Mouse (Mus musculus) liver, embryonic 16.5 days (tissue): ENCODE data around the gene Zbtb9. TPM values are rescaled to one million over a fixed set of nuclear protein-coding genes. Genes with fewer than 3 reads are reported as not detected.

Experiments
- ATAC-seq: fragments of 200-750 bp; cut with Nextera tagmentation; 2 replicates; pipeline ENCODE4 v1.8.0; 2017; ENCODE audit warnings: low read depth, mild to moderate bottlenecking, moderate number of reproducible peaks, moderate library complexity
- H3K27ac ChIP-seq: fragments of 300-500 bp; sonication (generic); 2 replicates; pipeline ENCODE4 v1.5.1; 2014; ENCODE audit warnings: mild to moderate bottlenecking, low read length
- H3K27me3 ChIP-seq: fragments of 300-500 bp; sonication (generic); 2 replicates; pipeline ENCODE4 v1.6.1; 2014; ENCODE audit warnings: low read depth, low read length, mixed read lengths; ENCODE audit not compliant: control insufficient read depth, insufficient read depth
- H3K36me3 ChIP-seq: fragments of 300-500 bp; sonication (generic); 2 replicates; pipeline ENCODE4 v1.6.1; 2014; ENCODE audit warnings: mild to moderate bottlenecking; ENCODE audit not compliant: control insufficient read depth, insufficient read depth
- H3K4me1 ChIP-seq: fragments of 300-500 bp; sonication (generic); 2 replicates; pipeline ENCODE4 v1.6.1; 2014; ENCODE audit warnings: low read depth, low read length, mixed read lengths; ENCODE audit not compliant: control insufficient read depth
- H3K4me2 ChIP-seq: fragments of 300-500 bp; sonication (generic); 2 replicates; pipeline ENCODE4 v1.6.1; 2014; ENCODE audit warnings: low read depth, low read length, mixed read lengths
- H3K4me3 ChIP-seq: fragments of 300-500 bp; sonication (generic); 2 replicates; pipeline ENCODE4 v1.5.1; 2014; ENCODE audit warnings: low read depth, mild to moderate bottlenecking, low read length
- H3K9ac ChIP-seq: fragments of 300-500 bp; sonication (generic); 2 replicates; pipeline ENCODE4 v1.6.1; 2014; ENCODE audit warnings: low read depth, low read length
- H3K9me3 ChIP-seq: fragments of 300-500 bp; sonication (generic); replicated peaks from 2 replicates; pipeline ENCODE4 v1.6.1; 2016; ENCODE audit warnings: low read length; ENCODE audit not compliant: control insufficient read depth
- WGBS: fragments of 180-500 bp; shearing (Covaris S2); extraction: QIAGEN DNeasy Blood & Tissue Kit; methylation state at CpG from one replicate; pipeline ENCODE4 v1.1.7; 2014; ENCODE audit not compliant: insufficient replicate concordance; 5-methylcytosine and 5-hydroxymethylcytosine counted together
- polyA plus RNA-seq: library from polyadenylated mRNA; unstranded; fragments of >200 nt; fragmentation: Nextera tagmentation; extraction: Ambion mirVana; gene quantifications from 2 replicates; pipeline ENCODE4 v1.2.1, GENCODE M21; 2015

Zbtb9 gene
- polyA plus RNA-seq, 1 experiment from 2014 or later = 5.0 TPM

DNA sequence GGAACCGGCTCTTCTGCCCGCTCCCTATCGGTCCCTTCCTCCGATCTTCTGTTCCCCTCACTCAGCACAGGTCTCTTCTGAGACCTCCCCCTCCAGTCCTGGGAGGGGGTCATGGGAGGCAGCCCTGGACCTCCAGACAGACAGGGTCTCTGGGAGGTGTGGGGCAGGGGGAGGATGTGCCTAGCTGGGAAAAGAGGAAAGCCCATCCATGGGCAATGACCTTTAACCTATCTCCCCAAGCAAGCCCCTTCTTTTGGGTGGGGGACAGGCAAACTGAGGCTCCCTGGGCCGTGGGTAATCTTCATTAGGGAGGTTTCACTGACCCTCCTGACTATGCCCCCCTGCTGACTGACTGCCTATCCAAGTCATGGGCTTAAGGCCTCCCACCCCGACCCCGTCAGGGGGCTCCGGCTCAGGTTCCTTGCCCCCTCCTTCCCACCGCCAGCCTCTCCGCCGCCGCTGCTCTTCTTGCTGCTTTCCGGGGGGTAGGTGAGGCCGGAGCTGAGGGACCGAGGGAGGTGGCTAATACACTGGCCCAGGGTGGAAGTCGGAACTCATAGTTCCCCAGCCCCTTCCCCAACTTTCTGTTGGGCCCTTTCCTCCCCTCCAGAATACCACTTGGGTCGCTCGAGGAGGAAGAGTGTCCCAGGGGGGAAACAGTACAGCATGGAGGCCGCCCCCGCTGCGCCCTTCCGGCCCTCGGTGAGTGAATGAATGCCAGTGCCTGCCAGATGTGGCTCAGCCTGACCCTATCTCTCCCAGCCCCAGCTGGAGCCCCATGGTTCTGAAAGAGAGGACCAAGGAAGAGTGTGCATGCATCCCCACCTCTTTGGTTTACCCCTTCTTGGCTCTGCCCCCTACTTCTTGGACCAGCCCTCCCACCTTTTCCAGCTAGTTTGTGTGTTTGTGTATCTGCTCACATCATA is 20.8 kb upstream of the Zbtb9 start:
- Histone ChIP-seq H3K4me3 (peak overlapping the region; percentile 30), H3K36me3 (no peaks in the 10 kb centered on the region), H3K4me1 (peaks cover 66% of the 10 kb centered on the region), H3K9ac (peak overlapping the region; percentile 38), H3K27ac (no peak overlapping the region), H3K4me2 (peak overlapping the region; percentile 59), H3K27me3 (peaks cover 22% of the 10 kb centered on the region), H3K9me3 (no peaks in the 10 kb centered on the region)
- 12% methylated on average over 23 of the region's 23 CpGs for WGBS
- no peak for ATAC-seq

DNA sequence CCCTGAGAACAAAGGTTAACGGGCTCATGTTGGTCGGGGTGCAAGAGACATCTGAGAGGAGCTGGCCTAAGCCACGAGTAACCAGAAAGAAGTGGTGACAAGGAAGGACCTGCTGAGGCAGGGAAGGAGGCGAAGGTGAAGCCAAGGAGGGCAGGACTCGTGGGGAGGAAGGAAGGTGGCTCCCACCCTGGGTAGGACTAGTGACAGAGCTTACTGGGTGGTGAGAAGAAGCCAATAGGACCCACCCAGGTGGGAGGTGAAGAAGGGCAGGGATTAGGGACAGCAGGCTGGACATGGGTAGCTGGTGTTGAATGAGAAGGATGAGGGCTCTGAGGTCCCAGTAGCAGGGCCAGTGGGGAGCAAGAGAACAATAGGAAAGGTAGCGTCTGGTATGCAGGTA is 19.8 kb upstream of the Zbtb9 start:
- Histone ChIP-seq H3K9me3 (no peaks in the 10 kb centered on the region), H3K4me3 (no peak overlapping the region), H3K36me3 (no peaks in the 10 kb centered on the region), H3K4me1 (peaks cover 68% of the 10 kb centered on the region), H3K27me3 (peaks cover 22% of the 10 kb centered on the region), H3K9ac (no peak overlapping the region), H3K4me2 (no peak overlapping the region), H3K27ac (no peak overlapping the region)
- no peak for ATAC-seq
- 50% methylated on average over 6 of the region's 6 CpGs for WGBS

DNA sequence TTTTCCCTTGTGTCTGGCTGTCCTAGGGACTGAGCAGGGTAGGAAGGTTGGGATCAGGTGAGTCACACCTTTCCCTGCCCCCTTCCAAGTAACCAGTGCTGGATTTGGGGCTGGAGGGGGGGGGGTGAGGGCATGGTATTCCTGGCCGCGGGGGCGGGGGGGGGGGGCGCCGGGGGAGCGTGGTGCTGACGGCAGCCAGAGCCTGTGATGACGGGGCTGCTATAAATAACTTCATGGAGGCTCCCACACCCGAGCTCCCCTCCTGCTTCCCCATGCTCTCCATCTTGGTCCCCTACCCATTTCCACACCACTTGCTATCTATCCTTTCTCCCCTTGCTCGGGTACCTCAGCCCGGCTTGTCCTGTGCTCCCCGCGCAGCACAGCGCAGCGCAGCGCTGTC is 19.2 kb upstream of the Zbtb9 start:
- Histone ChIP-seq H3K9ac (no peak overlapping the region), H3K27ac (no peak overlapping the region), H3K4me2 (no peak overlapping the region), H3K36me3 (no peaks in the 10 kb centered on the region), H3K4me3 (no peak overlapping the region), H3K27me3 (peaks cover 22% of the 10 kb centered on the region), H3K9me3 (no peaks in the 10 kb centered on the region), H3K4me1 (peaks cover 67% of the 10 kb centered on the region)
- no peak for ATAC-seq
- WGBS = 40% methylated on average over 11 of the region's 16 CpGs

DNA sequence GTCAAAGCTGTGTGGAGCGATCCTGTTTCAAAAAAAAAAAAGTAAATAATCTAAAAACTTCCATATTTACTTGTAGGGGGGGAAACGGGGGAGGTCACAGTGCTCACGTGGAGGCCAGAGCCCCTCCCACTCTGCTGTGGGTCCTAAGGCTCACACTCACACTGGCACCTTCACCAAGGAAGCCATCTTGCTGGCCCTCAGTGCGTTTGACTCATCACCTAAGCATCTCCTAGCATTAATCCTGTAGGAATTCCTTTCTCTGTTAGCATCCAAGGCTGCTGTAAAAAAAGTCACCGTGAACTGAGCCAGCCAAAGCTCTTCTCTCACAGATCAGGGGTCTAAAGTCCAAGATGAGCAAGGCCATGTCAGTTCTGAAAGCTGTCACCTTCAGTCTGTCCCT is 16.7 kb upstream of the Zbtb9 start:
- Histone ChIP-seq H3K36me3 (no peaks in the 10 kb centered on the region), H3K4me1 (peaks cover 57% of the 10 kb centered on the region), H3K4me2 (peak overlapping the region; percentile 63), H3K27ac (peak overlapping the region; percentile 81), H3K27me3 (peaks cover 11% of the 10 kb centered on the region), H3K9me3 (no peaks in the 10 kb centered on the region), H3K9ac (peak overlapping the region; percentile 51), H3K4me3 (peak overlapping the region; percentile 55)
- 53% methylated on average over 5 of the region's 5 CpGs for WGBS
- no peak for ATAC-seq

DNA sequence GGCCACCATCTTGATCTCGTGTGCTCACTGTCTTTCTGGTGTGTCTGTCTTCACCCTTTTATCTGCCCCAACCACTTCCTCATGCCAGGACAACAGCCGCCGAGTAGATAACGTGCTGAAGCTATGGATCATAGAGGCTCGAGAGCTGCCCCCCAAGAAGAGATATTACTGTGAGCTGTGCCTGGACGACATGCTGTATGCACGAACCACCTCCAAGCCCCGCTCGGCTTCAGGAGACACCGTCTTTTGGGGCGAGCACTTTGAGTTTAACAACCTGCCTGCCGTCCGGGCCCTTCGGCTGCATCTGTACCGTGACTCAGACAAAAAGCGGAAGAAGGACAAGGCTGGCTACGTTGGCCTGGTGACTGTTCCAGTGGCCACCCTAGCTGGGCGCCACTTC is 16.1 kb upstream of the Zbtb9 start:
- WGBS = 32% methylated on average over 18 of the region's 18 CpGs
- peak overlapping the region; percentile 81 for H3K27ac ChIP-seq
- ATAC-seq = peak; percentile 90

DNA sequence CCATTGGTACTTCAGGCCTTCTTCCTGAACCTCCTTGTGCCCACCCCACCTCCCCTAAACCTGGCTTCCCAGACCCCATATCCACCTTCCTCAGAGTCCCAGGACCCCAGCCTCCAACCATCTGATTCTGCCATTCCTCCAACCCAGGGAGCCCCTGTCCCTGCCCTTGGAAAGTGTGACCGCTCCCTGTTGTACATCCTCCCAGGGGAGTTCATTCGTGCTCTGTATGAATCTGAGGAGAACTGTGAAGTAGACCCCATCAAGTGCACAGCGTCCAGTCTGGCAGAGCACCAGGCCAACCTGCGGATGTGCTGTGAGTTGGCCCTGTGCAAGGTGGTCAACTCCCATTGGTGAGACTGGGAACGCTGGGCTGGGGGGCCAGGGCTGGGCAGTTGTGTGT is 15.1 kb upstream of the Zbtb9 start:
- no peak overlapping the region for H3K9ac ChIP-seq
- no peaks in the 10 kb centered on the region for H3K9me3 ChIP-seq
- H3K4me3 ChIP-seq = no peak overlapping the region
- no peaks in the 10 kb centered on the region for H3K36me3 ChIP-seq
- WGBS = 94% methylated on average over 5 of the region's 5 CpGs
- no peak overlapping the region for H3K27ac ChIP-seq
- H3K27me3 ChIP-seq = no peaks in the 10 kb centered on the region; the same call in 1 of the 2 replicates
- no peak for ATAC-seq
- H3K4me2 ChIP-seq = no peak overlapping the region
- peaks cover 42% of the 10 kb centered on the region for H3K4me1 ChIP-seq

More for the DNA sequence above, 16.1 kb upstream of the Zbtb9 start:
- H3K9ac ChIP-seq = peak overlapping the region; percentile 56
- no peaks in the 10 kb centered on the region for H3K9me3 ChIP-seq
- peak overlapping the region; percentile 55 for H3K4me3 ChIP-seq
- H3K4me1 ChIP-seq = peaks cover 52% of the 10 kb centered on the region
- H3K36me3 ChIP-seq = no peaks in the 10 kb centered on the region
- peak overlapping the region; percentile 63 for H3K4me2 ChIP-seq
- peaks cover 10% of the 10 kb centered on the region for H3K27me3 ChIP-seq

DNA sequence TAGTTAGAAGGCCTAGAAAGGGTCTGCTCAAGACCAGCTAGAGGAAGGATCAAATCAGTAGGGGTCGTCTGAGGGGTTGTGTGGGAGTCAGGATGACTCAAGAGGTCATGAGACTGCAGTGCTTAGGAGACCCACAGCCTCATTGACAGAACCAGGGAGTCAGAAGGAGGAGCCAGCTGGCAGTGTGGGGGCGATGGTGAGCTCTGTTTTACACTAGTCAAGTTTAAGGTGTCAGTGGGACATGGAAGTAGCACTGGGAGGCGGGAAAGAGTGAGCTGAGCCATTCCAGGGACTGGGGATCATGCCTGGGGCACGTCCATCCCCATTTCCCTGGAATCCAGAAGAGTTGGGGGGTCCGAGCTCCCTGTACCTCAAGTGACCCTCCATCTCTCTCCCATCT is 14.1 kb upstream of the Zbtb9 start:
- H3K36me3 ChIP-seq = no peaks in the 10 kb centered on the region

DNA sequence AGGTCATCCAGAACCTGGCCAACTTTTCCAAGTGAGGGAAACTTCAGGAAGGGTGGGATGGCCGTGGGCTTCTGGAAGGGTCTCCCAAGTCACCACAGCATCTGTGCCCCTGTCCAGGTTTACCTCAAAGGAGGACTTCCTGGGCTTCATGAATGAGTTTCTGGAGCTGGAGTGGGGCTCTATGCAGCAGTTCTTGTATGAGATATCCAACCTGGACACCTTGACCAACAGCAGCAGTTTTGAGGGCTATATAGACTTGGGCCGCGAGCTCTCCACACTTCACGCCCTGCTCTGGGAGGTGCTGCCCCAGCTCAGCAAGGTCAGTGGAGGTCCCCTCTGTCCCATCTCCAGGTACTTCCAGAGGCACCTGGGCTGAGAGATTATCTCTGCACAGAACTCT is 13.2 kb upstream of the Zbtb9 start:
- Histone ChIP-seq H3K4me3 (no peak overlapping the region), H3K36me3 (no peaks in the 10 kb centered on the region), H3K27me3 (no peaks in the 10 kb centered on the region), H3K9me3 (no peaks in the 10 kb centered on the region), H3K9ac (no peak overlapping the region), H3K4me2 (no peak overlapping the region), H3K27ac (no peak overlapping the region), H3K4me1 (peaks cover 33% of the 10 kb centered on the region)
- 83% methylated on average over 4 of the region's 4 CpGs for WGBS
- ATAC-seq = no peak

More for the DNA sequence above, 14.1 kb upstream of the Zbtb9 start:
- ATAC-seq = no peak
- H3K4me2 ChIP-seq = no peak overlapping the region
- H3K4me1 ChIP-seq = peaks cover 40% of the 10 kb centered on the region
- H3K4me3 ChIP-seq = no peak overlapping the region
- no peak overlapping the region for H3K9ac ChIP-seq
- no peaks in the 10 kb centered on the region for H3K9me3 ChIP-seq
- 48% methylated on average over 5 of the region's 5 CpGs for WGBS
- no peaks in the 10 kb centered on the region; the same call in 1 of the 2 replicates for H3K27me3 ChIP-seq
- no peak overlapping the region for H3K27ac ChIP-seq

DNA sequence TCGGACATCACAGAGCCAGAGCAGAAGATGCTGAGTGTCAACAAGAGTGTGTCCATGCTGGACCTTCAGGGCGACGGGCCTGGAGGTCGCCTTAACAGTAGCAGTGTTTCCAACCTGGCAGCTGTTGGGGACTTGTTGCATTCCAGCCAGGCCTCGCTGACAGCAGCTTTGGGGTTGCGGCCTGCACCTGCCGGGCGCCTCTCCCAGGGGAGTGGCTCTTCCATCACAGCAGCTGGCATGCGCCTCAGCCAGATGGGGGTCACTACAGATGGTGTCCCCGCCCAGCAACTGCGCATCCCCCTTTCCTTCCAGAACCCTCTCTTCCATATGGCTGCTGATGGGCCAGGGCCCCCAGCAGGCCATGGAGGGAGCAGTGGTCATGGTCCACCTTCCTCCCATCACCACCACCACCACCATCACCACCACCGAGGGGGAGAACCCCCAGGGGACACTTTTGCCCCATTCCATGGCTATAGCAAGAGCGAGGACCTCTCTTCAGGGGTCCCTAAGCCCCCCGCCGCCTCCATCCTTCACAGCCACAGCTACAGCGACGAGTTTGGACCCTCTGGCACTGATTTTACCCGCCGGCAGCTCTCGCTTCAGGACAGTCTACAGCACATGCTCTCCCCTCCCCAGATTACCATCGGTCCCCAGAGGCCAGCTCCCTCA is 11.3 kb upstream of the Zbtb9 start:
- no peaks in the 10 kb centered on the region for H3K27me3 ChIP-seq
- H3K36me3 ChIP-seq = no peaks in the 10 kb centered on the region
- no peak overlapping the region for H3K9ac ChIP-seq
- no peaks in the 10 kb centered on the region for H3K9me3 ChIP-seq
- ATAC-seq = no peak
- no peak overlapping the region for H3K27ac ChIP-seq
- no peak overlapping the region for H3K4me2 ChIP-seq
- H3K4me3 ChIP-seq = no peak overlapping the region
- peaks cover 16% of the 10 kb centered on the region for H3K4me1 ChIP-seq
- WGBS = 82% methylated on average over 21 of the region's 21 CpGs
